Mouse (Mus musculus) heart, adult 2 months (tissue): ENCODE measurements around the gene Hypk.

Experiments used
- EP300 ChIP-seq: fragments of 200-500 bp; IDR thresholded peaks from 2 replicates; pipeline ENCODE4 v1.6.1; 2011; ENCODE audit warnings: low read depth, low read length, control low read depth; ENCODE audit not compliant: insufficient read depth
- POLR2A ChIP-seq: fragments of 200-500 bp; IDR thresholded peaks from 2 replicates; pipeline ENCODE4 v1.6.1; 2011; ENCODE audit warnings: mild to moderate bottlenecking, low read depth, low read length, control low read depth; ENCODE audit not compliant: insufficient read depth

DNA sequence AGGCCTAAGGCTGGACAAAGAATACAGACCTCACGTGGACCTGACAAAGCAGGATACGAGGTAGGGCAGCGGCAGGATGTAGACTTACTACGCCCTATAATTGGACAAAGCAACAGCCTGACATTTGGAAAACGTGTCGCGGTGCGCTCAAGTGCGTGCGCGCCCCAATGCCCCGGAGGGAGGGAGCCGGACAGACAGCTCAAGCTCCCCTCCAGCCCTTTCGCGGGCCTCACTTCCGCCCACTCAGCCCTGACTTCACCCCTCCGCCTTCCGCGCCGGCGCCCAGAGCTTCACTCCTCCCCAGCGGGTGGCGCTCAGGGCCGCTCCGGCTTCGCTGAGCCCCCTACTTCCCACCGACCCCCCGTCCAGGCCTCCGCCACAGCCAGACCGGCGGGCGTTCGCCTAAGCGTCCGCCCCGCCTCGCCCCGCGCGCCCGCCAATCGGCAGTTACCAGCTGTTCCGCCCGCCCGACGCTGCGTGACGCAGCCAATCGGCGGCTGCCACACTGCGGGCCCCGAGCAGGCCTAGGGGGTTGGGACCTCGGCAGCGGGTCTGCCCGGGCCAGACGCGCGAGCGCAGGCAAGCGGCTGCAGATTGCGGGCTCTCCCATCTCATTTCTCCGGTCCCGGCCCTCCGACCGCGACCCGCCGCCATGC lies 39.6 kb upstream of the Hypk start, which contains the start of the genes Pdia3 and Catsper2:
- TF ChIP-seq POLR2A (peak; percentile 83), EP300 (peak; percentile 88)
